Mouse (Mus musculus): ENCODE measurements around the gene Gsto1.

The Gsto1 gene

DNA sequence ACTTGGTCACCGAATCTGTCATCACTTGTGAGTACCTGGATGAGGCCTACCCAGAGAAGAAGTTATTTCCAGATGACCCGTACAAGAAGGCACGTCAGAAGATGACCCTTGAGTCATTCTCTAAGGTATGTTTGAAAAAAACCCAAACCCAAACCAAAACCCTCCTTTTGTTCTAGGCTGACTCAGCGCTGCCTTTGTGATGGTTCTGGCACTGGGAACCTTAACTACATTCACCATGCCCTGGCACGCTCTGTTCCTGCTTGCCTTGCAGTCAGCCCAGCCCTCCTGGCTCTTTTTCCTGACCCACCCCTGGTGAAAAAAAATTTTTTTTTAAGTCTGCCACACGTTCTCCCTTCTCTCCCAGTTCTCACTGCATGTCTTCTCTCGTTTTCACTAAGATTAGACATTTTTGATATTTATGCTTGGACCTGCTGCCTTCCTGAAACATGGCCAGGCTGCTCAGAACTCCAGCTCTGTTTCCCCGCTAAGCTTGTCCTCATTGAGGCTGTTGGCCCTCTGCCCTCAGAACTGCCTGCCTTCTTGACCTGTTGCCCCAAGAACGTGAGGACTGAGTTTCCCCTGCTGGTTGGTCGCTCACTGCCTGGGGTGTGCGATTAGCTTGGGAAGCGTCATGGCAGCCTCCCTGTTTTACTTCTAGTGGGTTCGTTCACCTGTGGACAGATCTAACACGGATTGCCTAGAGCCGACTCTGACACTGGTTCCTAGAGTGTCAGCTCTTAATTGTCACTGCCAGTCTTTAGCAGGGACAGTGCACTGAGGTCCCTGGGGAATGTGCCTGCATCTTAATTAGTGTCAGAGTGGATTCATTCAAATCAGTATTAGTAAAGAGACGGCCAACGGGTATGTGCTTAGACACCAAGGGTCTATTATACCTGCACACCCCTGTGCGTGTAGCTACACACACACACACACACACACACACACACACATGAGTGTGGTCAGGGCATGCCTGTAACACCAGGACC is 3.5 kb downstream of the Gsto1 start:
- DNase-seq, result no peak

DNA sequence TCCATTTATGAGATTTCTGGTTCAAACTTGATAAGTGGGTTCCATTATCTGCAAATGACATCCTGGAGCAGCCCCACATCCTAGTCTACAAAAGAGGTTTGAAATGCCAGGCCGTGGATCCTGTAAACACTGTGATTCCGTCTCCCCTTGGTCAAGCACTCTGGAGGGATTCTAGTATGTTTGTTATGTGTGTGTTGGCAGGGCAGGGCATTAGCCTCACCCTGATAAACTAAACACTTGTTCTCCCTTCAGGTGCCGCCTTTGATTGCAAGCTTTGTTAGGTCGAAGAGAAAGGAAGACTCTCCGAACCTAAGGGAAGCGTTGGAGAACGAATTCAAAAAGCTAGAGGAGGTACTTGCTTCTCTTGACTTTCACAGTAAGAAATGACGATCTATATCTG is 4.4 kb downstream of the Gsto1 start:
- DNase-seq, result no peak

DNA sequence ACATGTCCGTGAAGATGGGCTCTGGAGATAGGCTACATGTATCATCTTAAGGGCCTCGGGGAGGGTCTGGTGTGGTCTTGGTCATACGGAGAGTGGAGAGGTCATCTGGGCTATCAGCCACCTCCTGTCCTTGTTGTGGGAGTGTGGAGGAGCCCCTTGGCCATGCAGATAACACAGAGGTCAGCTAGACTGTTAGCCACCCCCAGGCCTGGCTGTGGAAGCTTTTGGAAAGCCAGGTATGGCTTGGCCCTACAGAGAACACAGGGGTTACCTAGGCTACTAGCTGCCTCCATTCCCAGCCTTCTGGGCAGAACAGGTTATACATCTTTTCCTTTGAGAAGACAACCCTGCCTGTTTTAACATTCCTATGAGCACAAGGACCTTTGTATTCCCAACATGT is 7.8 kb downstream of the Gsto1 start:
- DNase-seq, result no peak

DNA sequence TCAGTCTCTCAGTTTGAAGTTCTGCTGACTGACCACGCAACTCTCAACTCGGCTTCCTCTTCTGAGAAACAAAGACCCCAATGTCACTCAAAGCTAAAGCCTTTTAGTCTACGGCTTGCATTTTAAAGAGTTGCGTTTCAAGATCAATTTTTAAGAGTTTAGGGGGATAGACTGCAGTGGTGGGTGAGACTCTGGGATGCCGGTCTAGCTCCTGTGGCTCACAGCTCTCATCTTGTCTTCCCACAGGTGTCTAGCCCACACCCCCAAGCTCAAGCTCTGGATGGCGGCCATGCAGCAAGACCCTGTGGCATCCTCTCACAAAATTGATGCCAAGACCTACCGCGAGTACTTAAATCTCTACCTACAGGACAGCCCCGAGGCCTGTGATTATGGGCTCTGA is 9.3 kb downstream of the Gsto1 start:
- DNase-seq, result no peak

DNA sequence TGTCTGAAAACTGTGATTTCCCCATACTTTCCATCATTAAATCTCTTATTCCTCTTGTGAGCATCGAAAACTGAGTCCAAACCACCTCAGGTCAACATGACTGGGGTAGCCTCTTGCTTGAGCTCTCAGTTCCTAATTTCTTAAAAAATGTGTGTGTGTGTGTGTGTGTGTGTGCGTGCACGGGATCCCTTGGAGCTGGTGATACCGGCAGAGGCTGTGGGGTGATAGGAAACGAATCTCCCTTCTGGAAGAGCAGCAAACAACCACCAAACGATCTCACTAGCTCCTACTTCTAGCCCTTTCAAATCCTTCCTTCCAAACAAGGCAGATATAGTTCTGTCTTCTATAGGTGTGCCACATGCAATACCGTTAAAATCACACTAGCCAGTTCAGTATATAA is 10.0 kb downstream of the Gsto1 start:
- no peak for DNase-seq

DNA sequence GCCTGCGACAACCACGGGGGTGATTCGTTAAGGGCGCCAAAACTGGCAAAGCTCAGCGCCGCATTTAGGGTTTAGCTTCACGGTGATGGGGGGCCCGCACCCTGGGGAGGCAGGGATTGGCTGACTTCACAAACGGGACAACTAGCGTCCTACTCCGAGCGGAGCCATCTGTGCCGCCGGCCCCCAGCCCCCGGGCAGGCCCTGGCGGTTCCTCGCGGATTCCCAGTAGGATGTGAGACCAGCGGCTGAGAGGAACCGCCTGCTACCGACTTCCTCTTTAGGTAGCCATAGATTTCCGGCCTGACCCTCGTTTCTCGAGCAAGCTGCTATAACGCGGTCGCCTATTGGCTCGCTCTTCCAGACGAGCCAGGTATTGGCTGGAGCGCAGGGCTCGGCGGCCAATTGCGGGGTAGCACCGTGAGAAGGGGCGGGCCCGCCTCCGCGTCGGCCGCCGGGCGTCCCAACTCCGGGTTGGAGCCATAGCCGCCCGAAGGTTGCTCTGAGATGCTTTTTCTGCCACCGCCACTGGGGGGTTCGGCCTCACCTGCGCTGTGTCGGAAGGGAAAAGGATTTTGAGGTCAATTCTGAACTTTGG is 10.7 kb downstream of the Gsto1 start, which contains the start of gene Gsto2:
TSS of gene Gsto2 (plus strand) at position 182 of the 595 bp plus-strand sequence.
- DNase-seq, result peak; percentile 97 to 98

DNA sequence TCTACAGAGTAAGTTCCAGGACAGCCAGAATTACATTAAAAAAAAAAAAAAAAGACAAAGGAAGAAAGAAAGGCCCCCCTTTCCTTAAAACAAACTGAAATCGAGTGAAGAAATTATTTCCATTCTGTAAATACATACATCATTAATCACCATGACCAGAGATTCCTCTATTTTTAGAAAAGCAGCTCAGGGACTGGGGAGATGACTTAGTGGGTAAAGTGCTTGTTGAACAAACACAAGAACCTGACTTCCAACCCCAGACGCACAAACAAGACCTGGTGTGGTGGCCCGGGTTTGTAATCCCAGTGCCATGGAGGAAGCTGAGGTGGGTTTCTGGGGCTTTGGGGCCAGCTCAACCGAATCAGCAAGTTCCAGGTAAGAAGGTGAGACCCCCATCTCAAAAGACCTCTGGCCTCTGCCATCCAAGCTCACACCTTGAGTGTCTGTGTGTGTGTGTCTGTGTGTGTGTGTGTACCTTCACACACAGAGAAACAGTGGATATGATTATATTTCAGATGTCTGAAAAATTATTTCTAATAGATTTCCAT is 12.9 kb downstream of the Gsto1 start:
- no peak for DNase-seq

DNA sequence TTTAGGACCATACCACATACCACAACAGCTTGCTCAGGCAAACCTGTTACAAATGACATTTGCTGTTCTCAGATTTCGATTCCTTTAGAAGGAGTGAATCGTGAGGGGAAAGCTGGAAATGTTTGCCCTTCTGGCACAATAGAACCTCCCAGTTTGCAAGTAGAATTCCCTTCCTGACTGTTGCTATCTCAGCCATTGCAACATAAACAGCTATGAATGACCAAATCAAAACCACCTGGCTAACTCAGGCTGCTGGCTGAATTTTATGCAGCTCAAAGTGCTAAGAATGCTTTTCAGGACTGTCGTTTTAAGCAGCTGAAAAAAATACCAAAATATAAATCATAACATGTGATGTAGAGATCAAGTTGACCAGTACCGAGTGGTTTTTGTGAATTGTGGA is 14.2 kb downstream of the Gsto1 start:
- DNase-seq, result no peak

DNA sequence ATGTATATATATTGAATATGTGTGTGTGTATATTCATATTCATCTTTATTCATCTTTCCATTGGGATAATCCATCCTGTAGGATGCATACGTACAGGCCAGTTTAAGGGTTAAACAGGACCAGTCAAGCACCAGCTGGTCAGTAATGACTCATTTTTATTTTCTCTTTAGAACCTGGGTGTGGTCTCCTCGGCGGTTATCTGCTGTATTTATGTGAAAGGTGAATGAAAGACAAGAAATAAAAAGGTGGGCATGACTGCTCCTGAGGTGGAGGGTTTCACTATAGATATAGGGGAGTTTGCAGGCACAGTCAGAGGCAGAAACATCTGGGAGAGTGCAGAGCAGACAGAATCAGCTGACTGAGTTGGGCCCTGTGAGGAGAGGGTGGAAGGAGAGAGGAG is 14.7 kb downstream of the Gsto1 start:
- no peak for DNase-seq

DNA sequence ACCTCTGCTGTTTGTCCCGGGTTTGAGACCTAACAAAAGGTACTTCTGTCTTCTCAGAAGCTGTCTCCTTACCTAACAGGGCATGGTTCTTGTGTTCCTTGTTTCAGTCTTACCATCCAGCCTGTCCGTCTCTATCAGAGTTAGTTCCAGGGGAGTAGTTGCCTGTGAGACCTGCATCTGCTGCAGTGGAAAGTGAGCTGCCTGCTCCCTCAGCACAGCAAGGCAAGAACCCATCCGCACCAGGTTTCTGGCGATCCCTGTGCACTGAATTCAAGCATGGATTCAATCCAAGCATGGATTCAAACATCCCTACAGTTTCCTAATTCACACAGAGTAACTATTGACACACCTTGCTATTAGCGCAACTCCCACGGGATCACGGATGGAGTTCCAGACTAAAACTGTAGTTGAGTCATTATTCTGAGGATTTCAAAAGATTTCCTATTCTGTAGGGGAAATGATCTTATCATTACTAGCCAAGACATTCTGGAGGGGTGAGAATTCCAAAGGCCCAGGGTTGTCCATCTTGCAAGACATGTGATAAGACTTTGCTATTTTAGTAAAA is 15.4 kb downstream of the Gsto1 start:
- DNase-seq, result no peak

DNA sequence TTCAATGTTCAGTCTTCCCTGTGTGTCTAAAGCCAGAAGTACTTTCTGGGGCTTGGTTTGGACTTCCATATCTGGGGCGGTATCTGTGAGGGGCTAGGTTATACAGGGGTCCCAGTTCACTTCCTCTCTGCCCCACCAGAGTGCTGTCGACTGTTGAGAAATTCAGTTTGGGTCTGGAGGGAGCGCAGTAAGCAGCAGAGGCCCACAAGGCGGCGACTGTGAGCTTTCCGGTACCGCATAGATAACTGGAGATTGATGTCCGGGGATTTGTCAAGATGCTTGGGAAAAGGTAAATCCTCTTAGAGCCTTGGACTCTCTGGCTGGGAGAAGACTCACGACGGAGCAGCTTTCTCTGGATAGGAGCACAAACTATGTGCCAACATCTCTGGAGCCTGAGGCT is 16.7 kb downstream of the Gsto1 start:
- peak; percentile 46 to 64 for DNase-seq

DNA sequence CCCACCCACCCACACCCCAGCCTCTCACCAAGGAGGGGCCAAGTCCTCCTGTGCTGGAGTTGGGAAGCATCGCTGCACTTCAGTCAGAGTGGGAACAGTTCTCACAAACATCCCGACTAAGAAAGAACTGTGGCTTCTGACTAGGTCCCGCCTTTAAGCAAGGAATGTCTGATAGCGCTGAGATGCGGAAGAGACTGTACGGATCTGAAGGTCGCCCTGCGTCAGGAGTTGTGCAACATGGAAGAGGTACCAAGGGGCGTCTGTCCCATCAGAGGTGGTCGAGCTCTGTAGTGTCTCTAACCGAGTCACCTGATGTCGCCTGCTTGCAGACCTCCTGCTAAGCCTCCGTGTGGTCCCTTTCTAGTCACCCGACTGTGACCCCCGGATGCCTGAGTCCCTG is 21.5 kb downstream of the Gsto1 start:
- no peak for DNase-seq

DNA sequence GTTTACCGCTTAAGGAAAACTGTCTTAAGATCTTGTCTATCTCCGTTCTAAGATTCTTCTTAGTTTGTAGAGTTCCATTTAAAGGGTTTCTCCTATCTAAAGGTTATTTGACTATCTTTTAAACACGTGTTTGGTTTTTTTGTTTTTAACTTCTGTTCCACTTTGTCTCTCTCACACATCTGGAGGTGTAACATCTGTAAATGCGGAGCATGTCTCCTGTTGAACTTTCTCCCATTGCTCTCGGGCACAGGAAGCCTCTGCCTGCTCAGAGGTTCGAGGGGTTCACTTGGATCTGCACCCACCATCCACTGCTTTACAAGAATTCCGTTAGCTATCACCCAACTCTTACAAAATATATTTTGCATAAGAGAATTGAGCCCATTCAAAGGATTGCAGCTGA is 26.8 kb downstream of the Gsto1 start:
- no peak for DNase-seq

DNA sequence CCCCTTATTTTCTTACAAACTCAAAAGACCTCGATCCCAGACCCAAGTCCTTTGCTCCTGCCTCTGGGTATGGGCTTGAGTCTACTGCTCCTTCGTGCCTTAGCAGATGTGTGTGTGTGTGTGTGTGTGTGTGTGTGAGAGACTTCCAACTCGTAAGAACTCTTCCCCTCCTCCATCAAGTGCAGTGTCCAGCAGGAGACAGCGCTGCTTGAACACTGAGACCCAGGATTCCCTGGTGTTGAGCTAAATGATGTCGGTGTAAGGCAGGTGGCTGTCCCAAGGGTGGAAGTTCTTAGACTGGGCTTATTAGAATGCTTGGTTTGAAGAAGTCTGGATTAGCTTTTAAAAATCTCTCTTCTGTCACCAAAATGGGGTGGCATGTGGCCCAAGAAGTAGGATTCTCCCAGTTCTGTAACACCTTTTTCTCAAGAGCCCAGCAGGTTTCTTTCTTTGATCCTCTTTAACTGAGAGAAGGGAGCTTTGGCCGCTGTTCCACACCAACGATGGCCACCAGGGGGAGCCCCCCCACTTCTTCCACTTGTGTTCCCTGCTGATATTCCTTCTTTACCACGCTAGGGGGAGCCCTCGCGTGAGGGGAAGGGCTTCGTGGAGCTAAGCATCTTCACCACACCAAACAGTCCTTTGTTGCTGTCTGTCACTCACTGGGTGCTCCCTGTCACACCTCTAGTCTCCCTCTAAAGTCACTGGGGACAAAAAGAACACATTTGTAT is 27.5 kb downstream of the Gsto1 start:
- DNase-seq, result peak; percentile 92 to 94

DNA sequence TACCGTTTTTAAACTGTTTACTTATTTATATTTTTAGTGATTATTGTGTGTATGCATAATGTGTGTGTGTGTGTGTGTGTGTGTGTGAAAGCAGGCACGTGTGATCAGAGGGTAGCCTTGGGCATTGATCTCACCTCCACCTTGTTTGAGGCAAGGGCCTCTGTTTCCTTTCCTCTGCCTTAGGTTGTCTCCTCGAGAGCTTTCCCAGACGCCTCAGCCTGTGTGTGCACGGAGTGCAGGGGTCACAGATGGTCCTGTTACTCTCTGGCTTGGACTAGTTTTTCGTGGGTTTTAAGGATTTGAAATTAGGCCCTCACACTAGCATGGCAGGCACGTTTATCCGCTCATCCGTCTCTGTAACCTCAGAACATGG is 28.1 kb downstream of the Gsto1 start:
- no peak for DNase-seq

DNA sequence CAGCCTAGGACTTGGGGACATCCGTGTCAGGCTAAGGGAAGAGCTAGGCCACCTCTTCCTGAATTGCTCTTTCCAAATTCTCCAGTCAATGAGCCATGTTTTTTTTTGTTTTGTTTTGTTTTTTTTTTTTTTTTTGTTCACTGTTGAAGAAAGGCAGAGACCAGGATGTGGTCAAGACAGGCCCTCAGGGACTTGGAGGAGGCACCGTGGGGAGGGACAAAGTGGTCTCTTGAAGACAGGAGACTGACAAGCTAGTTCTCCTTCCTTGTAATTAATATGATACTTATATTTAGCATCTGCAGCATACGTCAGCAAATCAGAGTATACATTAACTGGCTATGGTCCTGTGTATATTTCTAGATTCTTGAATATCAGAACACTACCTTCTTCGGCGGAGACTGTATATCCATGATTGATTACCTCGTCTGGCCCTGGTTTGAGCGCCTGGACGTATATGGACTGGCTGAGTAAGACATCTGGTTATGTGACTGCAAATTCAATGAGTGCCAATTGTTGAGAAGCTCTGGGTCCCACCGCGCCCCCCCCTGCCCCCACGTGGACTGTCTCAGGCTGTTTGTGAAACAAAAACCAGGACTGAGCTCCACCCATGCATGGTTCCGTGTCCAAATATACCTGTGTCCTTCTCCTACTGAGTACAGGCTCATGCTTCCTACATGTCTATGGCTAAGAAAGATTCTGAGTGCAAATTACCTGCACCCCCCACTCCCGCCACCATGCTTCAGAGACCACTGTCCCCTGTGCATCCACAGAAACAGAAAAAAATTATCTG is 29.7 kb downstream of the Gsto1 start:
- DNase-seq, result no peak

DNA sequence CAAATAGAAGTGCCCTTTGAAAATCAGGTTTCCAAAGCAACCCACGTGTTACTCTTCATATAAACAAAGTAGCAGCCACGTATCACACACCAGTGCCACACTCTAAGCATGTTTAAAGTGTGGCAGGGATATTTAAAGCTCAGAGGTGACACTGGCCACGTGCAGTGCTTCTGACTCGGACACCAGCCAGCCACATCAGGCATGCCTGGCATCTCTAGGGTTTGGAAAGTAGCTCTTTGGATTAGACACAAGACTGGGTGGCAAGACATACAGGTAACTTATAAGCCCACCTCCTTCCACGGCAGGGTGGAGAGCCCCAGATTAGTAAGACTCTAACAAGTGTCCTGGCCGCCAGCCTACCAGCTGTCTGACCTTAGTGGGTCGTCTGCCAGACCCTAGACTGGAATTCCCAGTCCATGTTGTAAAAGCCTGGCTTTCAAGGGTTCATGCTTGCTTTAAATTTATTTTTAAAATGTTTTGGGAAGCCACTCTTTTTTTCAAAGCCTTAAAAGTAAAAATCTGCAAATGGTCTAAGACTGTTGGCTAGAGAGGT is 30.5 kb downstream of the Gsto1 start:
- no peak for DNase-seq

DNA sequence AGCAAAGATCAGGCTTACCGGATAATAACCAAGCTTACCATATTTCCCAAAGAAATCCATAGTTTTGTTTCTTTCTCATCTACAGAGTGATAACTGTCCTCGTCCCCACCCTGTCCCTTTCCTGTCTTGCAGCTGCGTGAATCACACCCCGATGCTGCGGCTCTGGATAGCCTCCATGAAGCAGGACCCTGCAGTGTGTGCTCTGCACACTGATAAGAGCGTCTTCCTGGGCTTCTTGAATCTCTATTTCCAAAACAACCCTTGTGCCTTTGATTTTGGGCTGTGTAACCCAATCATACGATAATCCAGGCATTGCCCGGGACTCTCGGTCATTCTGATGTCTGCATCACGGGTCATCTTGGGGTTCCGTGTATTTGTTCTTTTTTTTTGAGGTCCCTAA is 31.1 kb downstream of the Gsto1 start:
- DNase-seq, result no peak

DNA sequence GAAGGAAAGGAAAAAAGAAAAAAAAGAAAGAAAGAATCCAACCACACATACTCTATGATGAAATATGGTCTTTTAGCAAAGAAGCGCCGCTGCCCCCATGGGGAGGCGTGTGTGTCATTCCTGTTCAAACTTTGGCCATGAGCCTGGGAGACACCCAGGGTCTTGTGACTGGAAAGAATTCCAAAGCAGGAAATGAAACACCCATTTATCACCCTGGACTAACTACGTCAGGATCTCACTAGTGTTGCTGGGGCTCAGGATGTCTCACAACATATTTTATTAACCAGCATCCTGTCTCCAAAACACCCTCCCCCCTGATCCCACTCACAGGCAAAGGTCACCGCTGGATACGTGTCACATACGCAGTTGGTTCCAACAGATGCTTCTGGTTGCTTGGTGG is 31.8 kb downstream of the Gsto1 start:
- no peak for DNase-seq

DNA sequence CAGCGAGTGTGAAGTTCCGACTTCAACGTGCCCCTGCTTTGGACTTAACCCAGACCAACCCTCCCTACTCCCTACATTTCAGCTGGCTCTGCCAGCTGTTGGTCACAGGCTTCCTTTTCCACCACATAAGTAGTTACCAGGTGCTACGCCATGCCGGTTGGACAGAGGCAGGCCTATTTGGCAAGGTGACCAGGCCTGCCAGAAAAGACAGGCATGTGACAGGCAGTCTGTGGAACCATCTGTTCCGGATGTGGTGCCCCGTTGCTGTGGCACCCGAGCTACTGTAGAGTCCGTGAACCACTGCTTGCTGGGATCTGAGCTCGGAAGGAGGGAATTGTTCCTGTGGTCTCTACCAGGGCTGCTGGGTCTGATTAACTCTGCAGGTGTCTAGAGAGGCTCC is 32.6 kb downstream of the Gsto1 start:
- peak; percentile 57 to 68 for DNase-seq

DNA sequence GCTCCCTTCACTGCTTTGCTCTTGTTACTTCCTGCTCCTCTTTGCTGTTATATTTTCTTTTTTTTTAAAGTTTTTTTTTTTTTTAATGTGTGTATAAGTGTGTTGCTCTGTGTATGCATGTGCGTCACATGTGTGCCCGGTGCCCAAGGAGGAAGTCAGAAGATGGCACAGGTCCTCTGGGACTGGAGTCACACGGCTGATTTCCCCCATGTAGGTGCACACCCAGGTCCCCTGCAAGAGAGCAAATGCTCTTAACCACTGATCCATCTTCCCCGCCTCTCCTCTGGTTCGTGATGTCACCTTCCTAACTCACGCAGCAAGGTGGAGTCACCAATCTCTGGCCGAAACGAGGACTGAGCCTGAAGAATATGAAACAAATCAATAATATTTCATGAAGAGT is 33.3 kb downstream of the Gsto1 start:
- no peak for DNase-seq

Data from cerebellum, postnatal 10 days (tissue).